Mouse (Mus musculus): ENCODE results near the gene Fbxo21.

GRCm38 (mm10) chr5:118039241-118039668, 62.7 kb downstream of the Fbxo21 start:
- TF ChIP-seq POLR2A (IDR thresholded peaks at IDR 0.05; ENCODE audit: extremely low read depth, insufficient read depth, low read length) (no peak), CTCF (IDR thresholded peaks at IDR 0.05; ENCODE audit: extremely low read depth, insufficient read depth, low read length) (no peak)

All from cortical plate, adult 2 months (tissue).